13 mouse cellular contexts compared by ENCODE assay signal in genomic region chr14:75525376-75526145, GRCm38 (mm10).
DNase-seq lines count a peak whose midpoint lies in the region; ATAC-seq and TF ChIP-seq lines count a peak whose summit lies in the region.
"Had no signal": no experiment of that assay in that cellular context is flagged by ENCODE, and none has a peak within 500 bp of the region (broad histone marks: within the 10 kb centered on the region; RNA-seq: fewer than 3 reads in every experiment).

No protein-coding gene starts in this region.

- ATAC-seq in forebrain, embryonic 15.5 days (replicated peaks): no peak
- no peak for ATAC-seq in forebrain, embryonic 12.5 days (ENCODE audit: low FRiP score)
- ATAC-seq in frontal cortex, adult (ENCODE audit: low TSS enrichment): no peak
- ATAC-seq in intestine, postnatal 0 days: no peak

- no peak overlapping the region for H3K4me3 ChIP-seq in forebrain, embryonic 15.5 days
- no peak overlapping the region for H3K4me3 ChIP-seq in forebrain, embryonic 12.5 days (replicated peaks)
- H3K4me3 ChIP-seq in intestine, postnatal 0 days (ENCODE audit: low read depth, low read length): no peak overlapping the region
- H3K4me3 ChIP-seq: neural tube, embryonic 15.5 days had no signal

- H3K27ac ChIP-seq in forebrain, embryonic 15.5 days (replicated peaks): peak overlapping the region; percentile 93
- no peak overlapping the region for H3K27ac ChIP-seq in forebrain, embryonic 12.5 days
- H3K27ac ChIP-seq in intestine, postnatal 0 days (ENCODE audit: low read depth, low read length): no peak overlapping the region
- H3K27ac ChIP-seq: kidney, postnatal 0 days; macrophage had no signal

- 92% methylated on average over 29 of the region's 29 CpGs for WGBS in forebrain, embryonic 15.5 days
- WGBS in forebrain, embryonic 12.5 days: 91% methylated on average over 29 of the region's 29 CpGs
- WGBS in intestine, postnatal 0 days: 88% methylated on average over 29 of the region's 29 CpGs

- H3K27me3 ChIP-seq in forebrain, embryonic 15.5 days: no peaks in the 10 kb centered on the region
- H3K27me3 ChIP-seq in forebrain, embryonic 12.5 days: no peaks in the 10 kb centered on the region
- H3K27me3 ChIP-seq in intestine, postnatal 0 days (replicated peaks; ENCODE audit: control insufficient read depth, insufficient read depth, low read length): no peaks in the 10 kb centered on the region
- H3K27me3 ChIP-seq: neural tube, embryonic 15.5 days had no signal

- no peaks in the 10 kb centered on the region for H3K36me3 ChIP-seq in forebrain, embryonic 15.5 days
- no peaks in the 10 kb centered on the region for H3K36me3 ChIP-seq in forebrain, embryonic 12.5 days (replicated peaks)
- no peaks in the 10 kb centered on the region for H3K36me3 ChIP-seq in intestine, postnatal 0 days (ENCODE audit: control insufficient read depth, insufficient read depth)
- H3K36me3 ChIP-seq: neural tube, embryonic 15.5 days had no signal

- H3K9me3 ChIP-seq in forebrain, embryonic 15.5 days: no peaks in the 10 kb centered on the region
- H3K9me3 ChIP-seq in forebrain, embryonic 12.5 days: no peaks in the 10 kb centered on the region
- H3K9me3 ChIP-seq in intestine, postnatal 0 days (ENCODE audit: control insufficient read depth): no peaks in the 10 kb centered on the region
- H3K9me3 ChIP-seq: neural tube, embryonic 15.5 days had no signal

- peaks cover 27% of the 10 kb centered on the region for H3K4me1 ChIP-seq in forebrain, embryonic 15.5 days
- peaks cover 18% of the 10 kb centered on the region for H3K4me1 ChIP-seq in forebrain, embryonic 12.5 days
- no peaks in the 10 kb centered on the region for H3K4me1 ChIP-seq in intestine, postnatal 0 days (replicated peaks; ENCODE audit: control insufficient read depth, insufficient read depth, low read length)

- peak; percentile 9 for DNase-seq in thymus, postnatal 0 days (ENCODE audit: low spot score)
- DNase-seq in thymus, postnatal 10 days (ENCODE audit: low spot score in 2 of 2): no peak
- peak; percentile 45 for DNase-seq in liver
- DNase-seq: B cell, adult 2 months; layer of hippocampus, adult 9-11 months; lung, adult 2 months had no signal

- no peak overlapping the region for H3K4me2 ChIP-seq in forebrain, embryonic 15.5 days (replicated peaks)
- H3K4me2 ChIP-seq in forebrain, embryonic 12.5 days: no peak overlapping the region
- H3K4me2 ChIP-seq in intestine, postnatal 0 days (replicated peaks; ENCODE audit: low read depth): no peak overlapping the region
- H3K4me2 ChIP-seq: neural tube, embryonic 15.5 days had no signal

- no peak overlapping the region for H3K9ac ChIP-seq in forebrain, embryonic 15.5 days (replicated peaks)
- no peak overlapping the region for H3K9ac ChIP-seq in forebrain, embryonic 12.5 days
- no peak overlapping the region for H3K9ac ChIP-seq in intestine, postnatal 0 days (ENCODE audit: low read depth, low read length)
- H3K9ac ChIP-seq: neural tube, embryonic 15.5 days had no signal

- no peak for TF ChIP-seq CTCF in intestine, postnatal 0 days (IDR thresholded peaks at IDR 0.05; ENCODE audit: low read depth)

Comparison
In these comparisons a context has a peak if more than half of its experiments do, and no peak if none do; other contexts are left out.
1. DNase-seq: peak in thymus, postnatal 0 days (single experiment) and liver (single experiment); none in thymus, postnatal 10 days (0 of 2).